Mouse (Mus musculus) stomach, postnatal 0 days (tissue): ENCODE results near the gene Lamtor2.

Source experiments
- CTCF ChIP-seq: IDR thresholded peaks from 2 replicates; pipeline ENCODE4 v1.5.1; 2016; ENCODE audit warnings: antibody characterized with exemption, low read depth, mild to moderate bottlenecking, moderate library complexity
- EP300 ChIP-seq: optimal IDR thresholded peaks from 2 replicates; pipeline ENCODE3; 2016; ENCODE audit warnings: antibody characterized with exemption

- TF ChIP-seq EP300 = no peak
- no peak for TF ChIP-seq CTCF
These were observed 14.4 kb downstream of the Lamtor2 start for GRCm38 (mm10) chr3:88538271-88539145.
